Mouse (Mus musculus) midbrain, embryonic 12.5 days (tissue): Measurements from ENCODE around the gene Slc2a2. TPM values are rescaled to one million over a fixed set of nuclear protein-coding genes. Genes with fewer than 3 reads are reported as not detected.

Experiments used
- ATAC-seq: fragments of 200-750 bp; cut with Nextera tagmentation; 2 replicates; pipeline ENCODE4 v1.8.0; 2017; ENCODE audit warnings: low read depth, moderate TSS enrichment, moderate library complexity; ENCODE audit not compliant: low FRiP score
- H3K27ac ChIP-seq: fragments of 300-500 bp; sonication (generic); replicated peaks from 2 replicates; pipeline ENCODE4 v1.5.1; 2016; ENCODE audit warnings: mild to moderate bottlenecking
- H3K27me3 ChIP-seq: fragments of 300-500 bp; sonication (generic); 2 replicates; pipeline ENCODE4 v1.6.1; 2016; ENCODE audit warnings: mild to moderate bottlenecking
- H3K36me3 ChIP-seq: fragments of 300-500 bp; sonication (generic); 2 replicates; pipeline ENCODE4 v1.6.1; 2016
- H3K4me1 ChIP-seq: fragments of 300-500 bp; sonication (generic); 2 replicates; pipeline ENCODE4 v1.6.1; 2016
- H3K4me2 ChIP-seq: fragments of 300-500 bp; sonication (generic); replicated peaks from 2 replicates; pipeline ENCODE4 v1.6.1; 2016; ENCODE audit warnings: mild to moderate bottlenecking, moderate library complexity
- H3K4me3 ChIP-seq: fragments of 300-500 bp; sonication (generic); 2 replicates; pipeline ENCODE4 v1.5.1; 2016; ENCODE audit warnings: mild to moderate bottlenecking
- H3K9ac ChIP-seq: fragments of 300-500 bp; sonication (generic); replicated peaks from 2 replicates; pipeline ENCODE4 v1.6.1; 2016; ENCODE audit warnings: mild to moderate bottlenecking, moderate library complexity
- H3K9me3 ChIP-seq: fragments of 300-500 bp; sonication (generic); 2 replicates; pipeline ENCODE4 v1.6.1; 2016; ENCODE audit warnings: mild to moderate bottlenecking
- WGBS: fragments of 180-500 bp; shearing (Covaris S2); methylation state at CpG from one replicate; pipeline ENCODE4 v1.1.7; 2016; 5-methylcytosine and 5-hydroxymethylcytosine counted together
- polyA plus RNA-seq: library from polyadenylated mRNA; unstranded; fragments of >200 nt; fragmentation: Nextera tagmentation; extraction: Ambion mirVana; gene quantifications from 2 replicates; pipeline ENCODE4 v1.2.1, GENCODE M21; 2016

Slc2a2 gene
- polyA plus RNA-seq, 1 experiment from 2014 or later: 0.04 TPM

DNA sequence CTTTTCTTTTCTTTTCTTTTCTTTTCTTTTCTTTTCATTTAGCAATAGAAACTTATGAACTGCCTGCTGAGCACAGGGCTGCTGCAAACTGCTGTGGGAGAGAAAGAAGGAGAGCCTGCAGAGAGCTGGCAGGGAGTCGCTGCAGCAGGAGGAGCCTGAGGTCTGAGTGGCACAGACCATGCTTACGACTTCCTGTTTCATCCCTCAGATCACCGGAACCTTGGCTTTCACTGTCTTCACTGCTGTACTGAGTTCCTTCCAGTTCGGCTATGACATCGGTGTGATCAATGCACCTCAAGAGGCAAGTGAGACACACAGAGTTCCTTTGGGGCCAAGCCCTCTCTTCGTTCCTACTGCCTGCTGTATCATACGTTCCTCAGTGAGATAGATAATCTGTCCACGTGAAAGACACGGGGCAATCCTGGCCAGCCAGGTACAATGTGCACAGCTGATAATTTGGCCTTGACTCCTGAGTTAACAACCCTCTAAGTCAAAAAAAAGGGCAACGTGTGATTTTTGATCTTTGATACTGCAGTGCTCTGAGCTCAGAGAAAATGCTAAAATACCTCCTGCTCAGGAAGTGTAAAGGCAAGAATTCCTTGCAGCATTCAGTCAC lies 7.9 kb downstream of the Slc2a2 start:
- 81% methylated on average over 10 of the region's 10 CpGs for WGBS
- H3K4me2 ChIP-seq: no peak overlapping the region
- H3K9ac ChIP-seq: no peak overlapping the region
- H3K27me3 ChIP-seq: no peaks in the 10 kb centered on the region
- peaks cover 3% of the 10 kb centered on the region; the same call in 1 of the 2 replicates for H3K4me1 ChIP-seq
- ATAC-seq: no peak
- no peaks in the 10 kb centered on the region for H3K9me3 ChIP-seq
- H3K4me3 ChIP-seq: no peak overlapping the region
- no peak overlapping the region for H3K27ac ChIP-seq
- H3K36me3 ChIP-seq: no peaks in the 10 kb centered on the region

DNA sequence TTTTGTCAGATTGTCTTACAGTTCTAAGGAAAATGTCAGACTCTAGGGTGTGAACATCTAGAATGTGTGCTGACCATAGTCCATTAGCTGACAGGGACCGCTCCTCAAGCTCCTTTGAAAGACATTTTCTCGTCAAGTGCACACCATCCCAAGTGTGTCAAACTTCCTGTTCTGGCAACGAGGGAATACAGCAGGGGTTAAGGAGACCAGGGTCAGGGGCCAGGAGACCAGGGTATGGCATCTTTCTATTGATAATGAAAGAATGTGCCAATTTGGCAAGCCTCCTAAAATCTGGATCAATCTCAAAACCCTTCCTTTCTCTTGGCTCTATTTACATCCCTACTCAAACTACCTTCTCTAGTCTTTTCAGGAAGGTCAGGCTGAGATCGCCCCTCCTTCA lies 9.0 kb downstream of the Slc2a2 start:
- Histone ChIP-seq H3K36me3 (no peaks in the 10 kb centered on the region), H3K4me1 (peaks cover 2% of the 10 kb centered on the region; the same call in 1 of the 2 replicates), H3K4me2 (no peak overlapping the region), H3K4me3 (no peak overlapping the region), H3K27me3 (no peaks in the 10 kb centered on the region), H3K27ac (no peak overlapping the region), H3K9me3 (no peaks in the 10 kb centered on the region), H3K9ac (no peak overlapping the region)
- ATAC-seq: no peak
- WGBS: 81% methylated on average over 4 of the region's 4 CpGs

DNA sequence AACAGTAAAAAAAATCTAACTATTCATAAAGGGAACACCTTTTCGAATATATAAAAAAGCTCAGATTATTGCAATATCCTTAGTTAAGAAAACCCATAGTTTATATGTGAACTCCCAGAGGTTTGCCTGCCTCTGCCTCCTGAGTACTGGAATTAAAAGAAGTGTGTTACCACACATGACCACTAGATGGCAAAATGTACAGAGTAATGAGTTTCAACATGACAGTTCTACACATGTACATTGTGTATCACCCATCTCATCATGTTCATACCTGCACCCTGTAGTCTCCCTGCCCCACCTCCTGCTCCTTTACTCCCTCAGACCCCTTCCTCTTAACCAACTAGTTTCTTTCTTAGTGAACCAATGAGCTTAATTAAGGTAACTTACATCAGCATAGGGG lies 12.0 kb downstream of the Slc2a2 start:
- Histone ChIP-seq H3K4me2 (no peak overlapping the region), H3K27me3 (no peaks in the 10 kb centered on the region), H3K9ac (no peak overlapping the region), H3K4me3 (no peak overlapping the region), H3K36me3 (no peaks in the 10 kb centered on the region), H3K9me3 (no peaks in the 10 kb centered on the region), H3K4me1 (no peaks in the 10 kb centered on the region), H3K27ac (no peak overlapping the region)
- no peak for ATAC-seq
- WGBS: 82% methylated on average over 1 of the region's 1 CpGs

DNA sequence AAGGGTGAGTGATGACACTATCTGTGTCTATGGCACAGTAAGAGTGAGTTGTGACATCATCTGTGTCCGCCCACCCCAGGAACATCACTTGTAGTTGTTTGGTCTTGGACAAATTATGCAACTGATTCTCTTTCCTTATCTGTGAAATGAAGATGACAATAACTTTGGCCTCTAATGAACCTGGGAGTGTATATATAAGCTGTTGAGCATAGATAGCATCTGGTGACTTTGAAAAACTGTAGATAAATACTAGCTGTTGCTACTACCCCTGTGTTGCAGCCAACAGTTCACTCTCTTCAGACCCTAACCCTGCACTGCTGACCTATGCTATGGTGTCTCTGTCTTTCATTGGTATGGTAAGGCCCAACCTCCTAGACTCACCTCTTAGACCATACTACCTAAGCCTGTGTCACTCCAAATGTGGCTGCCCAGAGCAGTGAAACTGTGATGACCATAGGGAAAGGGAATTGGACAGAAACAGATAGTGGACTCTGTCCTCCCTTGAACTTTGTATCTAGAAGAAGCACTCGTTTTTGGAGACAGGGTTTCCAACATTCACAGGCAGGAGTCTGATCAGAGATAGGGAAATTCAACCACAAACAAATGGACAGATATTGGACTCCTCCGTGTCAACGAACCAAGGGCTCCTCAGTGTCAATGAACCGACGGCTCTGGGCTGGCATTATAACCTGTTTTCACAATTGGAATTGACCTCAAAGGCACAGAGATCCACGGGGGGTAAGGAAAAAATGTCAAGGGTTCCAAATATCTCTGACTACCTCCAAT lies 16.4 kb downstream of the Slc2a2 start:
- H3K36me3 ChIP-seq: no peaks in the 10 kb centered on the region
- no peak overlapping the region for H3K9ac ChIP-seq
- no peak overlapping the region for H3K4me3 ChIP-seq
- no peak overlapping the region for H3K27ac ChIP-seq
- no peaks in the 10 kb centered on the region for H3K4me1 ChIP-seq
- no peak overlapping the region for H3K4me2 ChIP-seq
- H3K9me3 ChIP-seq: no peaks in the 10 kb centered on the region
- WGBS: 79% methylated on average over 7 of the region's 7 CpGs
- no peak for ATAC-seq
- no peaks in the 10 kb centered on the region for H3K27me3 ChIP-seq

DNA sequence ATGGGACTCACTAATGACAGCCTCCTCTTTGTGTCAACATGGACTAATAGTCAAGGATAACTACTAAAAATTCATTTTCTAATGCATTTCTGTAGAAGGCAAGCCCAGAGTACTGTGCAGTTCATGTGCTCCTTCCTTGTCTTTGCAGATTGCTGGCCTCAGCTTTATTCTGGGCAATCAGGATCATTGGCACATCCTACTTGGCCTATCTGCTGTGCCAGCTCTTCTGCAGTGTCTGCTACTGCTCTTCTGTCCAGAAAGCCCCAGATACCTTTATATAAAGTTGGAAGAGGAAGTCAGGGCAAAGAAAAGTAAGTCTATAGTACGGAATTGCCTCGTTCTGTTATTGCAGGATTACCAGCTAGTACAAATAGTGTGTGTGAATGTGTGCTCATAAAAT lies 20.8 kb downstream of the Slc2a2 start:
- no peak overlapping the region for H3K27ac ChIP-seq
- H3K4me2 ChIP-seq: no peak overlapping the region
- ATAC-seq: no peak
- H3K4me1 ChIP-seq: no peaks in the 10 kb centered on the region
- no peaks in the 10 kb centered on the region for H3K36me3 ChIP-seq
- no peaks in the 10 kb centered on the region for H3K27me3 ChIP-seq
- H3K9ac ChIP-seq: no peak overlapping the region
- WGBS: 87% methylated on average over 2 of the region's 2 CpGs
- H3K4me3 ChIP-seq: no peak overlapping the region
- H3K9me3 ChIP-seq: no peaks in the 10 kb centered on the region

DNA sequence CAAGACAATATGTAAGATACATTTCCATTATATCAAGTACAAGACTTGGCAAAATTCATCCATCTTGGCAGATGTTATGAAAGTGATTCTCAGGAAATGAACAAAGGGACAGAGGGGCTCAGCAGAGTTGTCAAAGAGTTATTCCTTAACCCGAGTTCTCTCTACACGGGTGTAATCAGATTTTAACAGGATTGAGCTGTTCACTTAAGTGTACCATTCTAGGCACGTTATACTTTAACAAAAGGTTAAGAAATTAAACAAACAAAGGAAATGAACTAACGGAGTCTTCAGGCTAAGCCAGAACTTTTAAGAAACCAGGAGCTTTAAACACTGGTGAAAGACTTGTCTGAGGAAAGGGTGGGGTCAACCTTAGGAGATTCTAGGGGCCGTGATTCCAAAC lies 23.5 kb downstream of the Slc2a2 start:
- no peak for ATAC-seq
- Histone ChIP-seq H3K4me3 (no peak overlapping the region), H3K4me2 (no peak overlapping the region), H3K9me3 (no peaks in the 10 kb centered on the region), H3K9ac (no peak overlapping the region), H3K27ac (no peak overlapping the region), H3K36me3 (no peaks in the 10 kb centered on the region), H3K27me3 (no peaks in the 10 kb centered on the region), H3K4me1 (no peaks in the 10 kb centered on the region)
- WGBS: 50% methylated on average over 5 of the region's 5 CpGs

DNA sequence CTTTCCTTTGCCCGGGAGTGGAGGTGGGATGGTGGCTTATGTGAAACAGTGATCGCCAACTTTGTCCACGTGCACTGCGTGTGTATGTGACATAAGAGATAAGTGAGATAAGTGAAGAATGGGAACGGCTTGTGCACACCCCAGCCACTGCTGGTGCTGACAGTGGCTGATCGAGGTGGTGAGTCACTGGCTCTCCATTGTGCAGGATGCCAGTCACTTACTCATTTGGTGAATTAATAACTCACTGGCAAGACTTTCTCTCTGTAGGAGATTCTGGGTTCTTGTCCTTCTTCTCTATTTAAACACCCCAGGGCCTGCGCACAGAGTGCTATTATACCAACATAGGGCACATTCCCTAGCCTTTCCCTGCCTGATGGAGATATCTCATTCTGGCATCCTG lies 24.1 kb downstream of the Slc2a2 start:
- Histone ChIP-seq H3K9ac (no peak overlapping the region), H3K4me2 (no peak overlapping the region), H3K27ac (no peak overlapping the region), H3K4me3 (no peak overlapping the region), H3K27me3 (no peaks in the 10 kb centered on the region), H3K36me3 (no peaks in the 10 kb centered on the region), H3K4me1 (no peaks in the 10 kb centered on the region), H3K9me3 (no peaks in the 10 kb centered on the region)
- ATAC-seq: no peak
- 88% methylated on average over 7 of the region's 7 CpGs for whole genome bisulfite sequencing

DNA sequence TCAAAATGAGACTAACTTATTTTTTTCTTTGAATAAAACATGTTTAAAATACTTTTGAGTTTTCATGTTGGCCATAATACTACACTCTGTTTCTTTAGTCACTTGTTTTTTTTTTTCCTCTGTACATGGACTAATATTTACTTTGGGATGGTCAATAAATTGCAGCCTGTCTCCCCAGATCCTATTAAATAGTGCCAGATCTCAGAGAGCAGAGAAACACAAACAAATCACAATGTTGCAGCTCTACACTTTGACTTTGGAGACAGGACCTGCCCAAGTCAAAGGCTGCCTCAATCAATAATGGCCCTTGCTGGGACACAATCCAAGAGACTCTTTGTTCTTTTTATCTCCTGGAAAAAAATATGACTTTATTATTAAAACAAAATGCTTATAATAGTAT lies 24.8 kb downstream of the Slc2a2 start:
- Histone ChIP-seq H3K9ac (no peak overlapping the region), H3K9me3 (no peaks in the 10 kb centered on the region), H3K36me3 (no peaks in the 10 kb centered on the region), H3K27ac (no peak overlapping the region), H3K4me3 (no peak overlapping the region), H3K4me1 (no peaks in the 10 kb centered on the region), H3K27me3 (no peaks in the 10 kb centered on the region), H3K4me2 (no peak overlapping the region)
- ATAC-seq: no peak

DNA sequence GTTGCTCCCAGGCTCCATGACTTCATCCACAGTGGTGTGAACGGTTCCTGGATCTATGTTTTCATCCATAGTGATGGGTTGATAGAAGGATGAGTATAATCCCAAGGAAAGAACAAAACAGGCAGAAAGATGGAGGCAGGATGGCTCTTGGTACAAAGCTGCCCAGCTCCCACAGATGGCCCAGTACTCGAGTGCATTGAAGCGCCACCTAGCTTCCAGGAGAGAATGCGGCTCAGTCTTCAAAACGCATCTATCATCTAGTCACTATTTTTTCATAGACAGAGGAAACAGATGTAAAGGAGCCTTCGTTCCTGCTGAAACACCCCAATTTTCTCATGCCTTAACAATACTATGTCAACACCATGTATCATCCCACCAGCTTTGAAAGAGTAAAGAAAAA lies 25.8 kb downstream of the Slc2a2 start:
- Histone ChIP-seq H3K9ac (no peak overlapping the region), H3K4me1 (no peaks in the 10 kb centered on the region), H3K4me3 (no peak overlapping the region), H3K36me3 (no peaks in the 10 kb centered on the region), H3K27ac (no peak overlapping the region), H3K27me3 (no peaks in the 10 kb centered on the region), H3K9me3 (no peaks in the 10 kb centered on the region), H3K4me2 (no peak overlapping the region)
- 70% methylated on average over 6 of the region's 6 CpGs for WGBS
- no peak for ATAC-seq

DNA sequence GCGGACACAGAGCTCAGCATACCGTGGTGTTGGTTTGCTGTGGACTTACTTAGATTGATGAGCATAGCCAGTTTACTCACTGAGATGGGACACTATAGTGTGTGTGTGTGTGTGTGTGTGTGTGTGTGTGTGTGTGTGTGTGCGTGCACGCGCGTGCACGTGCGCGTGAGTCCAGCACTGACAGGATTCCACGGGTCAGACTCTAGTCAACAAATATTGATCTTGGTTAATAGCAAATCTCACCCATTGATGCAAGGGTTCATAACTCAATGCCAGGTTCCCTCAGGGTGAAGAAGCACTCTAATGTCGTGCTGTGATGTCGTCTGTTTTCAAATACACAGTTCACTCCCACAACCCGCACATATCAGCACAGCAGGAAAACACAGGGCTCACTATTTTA lies 27.5 kb downstream of the Slc2a2 start:
- no peak overlapping the region for H3K4me2 ChIP-seq
- no peaks in the 10 kb centered on the region for H3K9me3 ChIP-seq
- ATAC-seq: no peak
- H3K4me1 ChIP-seq: no peaks in the 10 kb centered on the region
- H3K27ac ChIP-seq: no peak overlapping the region
- H3K27me3 ChIP-seq: no peaks in the 10 kb centered on the region
- H3K36me3 ChIP-seq: no peaks in the 10 kb centered on the region
- no peak overlapping the region for H3K9ac ChIP-seq
- WGBS: 94% methylated on average over 13 of the region's 13 CpGs
- H3K4me3 ChIP-seq: no peak overlapping the region

DNA sequence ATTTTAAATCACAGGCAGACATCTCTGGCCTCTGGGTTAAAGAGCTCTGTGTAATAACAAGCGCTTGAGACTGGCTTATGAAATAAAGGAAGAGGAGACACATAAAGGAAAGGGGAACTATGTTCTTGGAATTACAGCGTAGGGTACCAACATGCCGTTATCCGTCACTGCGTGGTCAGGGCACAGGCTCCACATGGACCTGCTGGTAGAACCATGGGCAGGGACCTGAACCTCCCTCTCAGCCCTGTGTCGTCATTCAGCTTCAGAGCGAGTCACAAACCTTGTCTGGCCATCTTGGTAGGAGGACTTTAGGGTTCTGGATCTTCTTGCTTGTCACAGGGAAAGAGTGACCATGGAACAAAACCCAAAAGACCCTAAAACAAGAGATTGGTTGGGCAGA lies 28.7 kb downstream of the Slc2a2 start:
- WGBS: 95% methylated on average over 7 of the region's 7 CpGs
- Histone ChIP-seq H3K4me2 (no peak overlapping the region), H3K27me3 (no peaks in the 10 kb centered on the region), H3K4me3 (no peak overlapping the region), H3K27ac (no peak overlapping the region), H3K9ac (no peak overlapping the region), H3K4me1 (no peaks in the 10 kb centered on the region), H3K36me3 (no peaks in the 10 kb centered on the region), H3K9me3 (no peaks in the 10 kb centered on the region)
- no peak for ATAC-seq

DNA sequence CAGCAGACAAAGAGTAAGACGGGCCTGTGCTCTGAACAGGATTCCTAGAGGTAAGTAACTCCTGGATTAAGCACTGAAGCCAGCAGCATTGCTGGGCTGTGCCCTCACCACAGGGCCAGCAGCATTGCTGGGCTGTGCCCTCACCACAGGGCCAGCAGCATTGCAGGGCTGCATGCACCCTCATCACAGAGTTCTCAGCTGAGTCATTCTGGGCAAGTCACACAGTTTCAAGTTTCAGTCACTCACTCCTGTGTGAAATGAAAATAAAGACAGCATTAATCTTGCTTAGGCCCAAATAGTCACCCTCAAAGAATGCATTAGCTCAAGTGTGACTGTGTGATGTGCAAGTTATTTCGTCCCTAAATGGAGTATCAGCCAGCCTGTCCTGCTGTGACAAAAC lies 37.0 kb downstream of the Slc2a2 start:
- no peaks in the 10 kb centered on the region for H3K27me3 ChIP-seq
- ATAC-seq: no peak

DNA sequence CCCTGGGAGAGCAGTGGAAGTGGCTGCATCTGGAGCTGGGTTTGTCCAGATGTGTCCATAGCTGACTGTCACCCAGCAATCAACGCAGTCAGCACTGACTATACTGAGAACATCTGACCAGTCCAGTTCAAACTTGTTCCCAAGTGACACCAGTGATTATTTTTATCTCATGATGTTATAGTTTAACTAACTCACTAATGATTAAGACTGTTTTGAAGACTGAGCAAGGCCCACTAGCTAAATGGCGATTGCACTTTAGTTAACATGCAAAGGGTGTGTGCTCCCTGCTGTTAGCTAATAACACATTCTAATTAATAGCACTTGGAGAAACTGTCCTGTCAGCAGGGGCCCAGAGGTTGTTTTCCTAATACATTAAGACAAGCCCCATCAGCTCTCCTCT lies 39.3 kb downstream of the Slc2a2 start:
- 51% methylated on average over 2 of the region's 2 CpGs for WGBS
- H3K4me1 ChIP-seq: peaks cover 6% of the 10 kb centered on the region; the same call in 1 of the 2 replicates

More for the DNA sequence above, 37.0 kb downstream of the Slc2a2 start:
- H3K4me3 ChIP-seq: no peak overlapping the region
- peaks cover 6% of the 10 kb centered on the region; the same call in 1 of the 2 replicates for H3K4me1 ChIP-seq
- no peak overlapping the region for H3K4me2 ChIP-seq
- 68% methylated on average over 2 of the region's 2 CpGs for WGBS
- no peak overlapping the region for H3K27ac ChIP-seq
- no peaks in the 10 kb centered on the region for H3K9me3 ChIP-seq
- H3K36me3 ChIP-seq: no peaks in the 10 kb centered on the region
- no peak overlapping the region for H3K9ac ChIP-seq

More for the DNA sequence above, 39.3 kb downstream of the Slc2a2 start:
- H3K27me3 ChIP-seq: no peaks in the 10 kb centered on the region
- H3K4me2 ChIP-seq: no peak overlapping the region
- no peaks in the 10 kb centered on the region for H3K36me3 ChIP-seq
- H3K4me3 ChIP-seq: no peak overlapping the region
- ATAC-seq: no peak
- no peak overlapping the region for H3K27ac ChIP-seq
- H3K9me3 ChIP-seq: no peaks in the 10 kb centered on the region
- H3K9ac ChIP-seq: no peak overlapping the region
